ENCODE assay signal across 11 mouse cellular contexts in the genomic region with DNA sequence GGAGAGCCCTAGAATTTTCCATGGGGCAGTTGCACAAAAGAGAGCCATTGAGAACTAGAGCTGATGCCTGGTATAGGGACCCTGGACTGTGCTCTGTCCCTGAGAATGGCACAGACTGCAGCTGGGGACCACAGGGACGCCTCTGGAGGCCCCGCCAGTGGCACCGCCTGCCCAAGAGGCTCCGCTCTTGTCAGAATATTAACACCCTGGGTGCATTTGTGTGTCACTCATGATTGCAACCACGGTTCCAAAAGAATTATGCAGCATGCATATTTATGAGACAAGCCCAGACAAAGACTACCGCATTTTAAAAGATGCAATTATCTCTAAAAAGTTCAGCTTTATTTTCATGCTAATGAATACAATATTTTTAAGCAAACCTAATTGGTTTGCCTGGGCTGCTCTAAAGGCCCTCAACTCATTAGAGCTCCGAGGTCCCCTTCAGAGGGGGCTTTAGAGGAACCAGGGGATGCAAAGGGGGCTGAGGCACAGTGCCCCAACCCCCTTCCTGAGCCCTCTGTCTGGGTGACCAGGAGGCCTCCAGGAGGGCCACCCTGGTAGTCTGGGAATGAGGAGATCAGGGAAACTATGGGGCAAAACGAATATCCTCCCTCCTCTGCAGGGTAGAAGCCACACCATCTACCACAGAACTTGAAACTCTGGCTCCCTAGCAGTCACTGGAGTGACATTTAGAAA. TPM values are rescaled to one million over a fixed set of nuclear protein-coding genes. Genes with fewer than 3 reads are reported as not detected.
DNase-seq lines count a peak whose midpoint lies in the region; ATAC-seq and TF ChIP-seq lines count a peak whose summit lies in the region.
"Had no signal": no experiment of that assay in that cellular context is flagged by ENCODE, and none has a peak within 500 bp of the region (broad histone marks: within the 10 kb centered on the region; RNA-seq: fewer than 3 reads in every experiment).

No protein-coding gene starts in this region.

- peak overlapping the region; percentile 18; the same call in 1 of the 2 replicates for H3K4me2 ChIP-seq in forebrain, embryonic 13.5 days
- no peak overlapping the region for H3K4me2 ChIP-seq in limb, embryonic 12.5 days
- H3K4me2 ChIP-seq: lung, embryonic 15.5 days had no signal

- H3K27ac ChIP-seq in layer of hippocampus, adult 2 months: peak overlapping the region; percentile 24; the same call in 1 of the 2 replicates
- H3K27ac ChIP-seq in forebrain, embryonic 13.5 days: peak overlapping the region; percentile 94
- peak overlapping the region; percentile 79 for H3K27ac ChIP-seq in limb, embryonic 12.5 days
- H3K27ac ChIP-seq in olfactory bulb, adult 2 months (ENCODE audit: insufficient read depth, low read depth, low read length): peak overlapping the region; percentile 29; the same call in 1 of the 2 replicates
- H3K27ac ChIP-seq: lung, embryonic 15.5 days had no signal

- H3K27me3 ChIP-seq in forebrain, embryonic 13.5 days: no peaks in the 10 kb centered on the region
- peaks cover 12% of the 10 kb centered on the region; the same call in 1 of the 2 replicates for H3K27me3 ChIP-seq in limb, embryonic 12.5 days

- TF ChIP-seq CTCF in layer of hippocampus, adult 2 months (conservative IDR thresholded peaks at IDR 0.05): no peak
- no peak for TF ChIP-seq CTCF in olfactory bulb, adult 2 months (IDR thresholded peaks at IDR 0.05; ENCODE audit: insufficient read depth, low read depth, low read length)

- TF ChIP-seq POLR2A in olfactory bulb, adult 2 months (IDR thresholded peaks at IDR 0.05; ENCODE audit: insufficient read depth, low read depth, low read length): no peak

- ATAC-seq in forebrain, embryonic 13.5 days: peak; percentile 96
- no peak for ATAC-seq in limb, embryonic 12.5 days (ENCODE audit: insufficient number of reproducible peaks, insufficient read depth, low FRiP score, low TSS enrichment, low read depth)

- H3K4me3 ChIP-seq in layer of hippocampus, adult 2 months: no peak overlapping the region
- H3K4me3 ChIP-seq in forebrain, embryonic 13.5 days: no peak overlapping the region
- no peak overlapping the region for H3K4me3 ChIP-seq in limb, embryonic 12.5 days (replicated peaks)
- no peak overlapping the region for H3K4me3 ChIP-seq in olfactory bulb, adult 2 months (ENCODE audit: insufficient read depth, low read depth, low read length)
- H3K4me3 ChIP-seq: lung, embryonic 15.5 days; myocyte had no signal

- no peaks in the 10 kb centered on the region for H3K9me3 ChIP-seq in forebrain, embryonic 13.5 days (replicated peaks)
- no peaks in the 10 kb centered on the region for H3K9me3 ChIP-seq in limb, embryonic 12.5 days
- H3K9me3 ChIP-seq: lung, embryonic 15.5 days had no signal

- H3K9ac ChIP-seq in forebrain, embryonic 13.5 days: no peak overlapping the region; the same call in 1 of the 2 replicates
- H3K9ac ChIP-seq in limb, embryonic 12.5 days (replicated peaks): no peak overlapping the region; the same call in 1 of the 2 replicates
- H3K9ac ChIP-seq: lung, embryonic 15.5 days had no signal

- H3K36me3 ChIP-seq in forebrain, embryonic 13.5 days (ENCODE audit: poor library complexity, severe bottlenecking): no peaks in the 10 kb centered on the region
- H3K36me3 ChIP-seq in limb, embryonic 12.5 days: no peaks in the 10 kb centered on the region
- H3K36me3 ChIP-seq: lung, embryonic 15.5 days had no signal

- H3K4me1 ChIP-seq in forebrain, embryonic 13.5 days: peaks cover 62% of the 10 kb centered on the region
- H3K4me1 ChIP-seq in limb, embryonic 12.5 days (replicated peaks): peaks cover 53% of the 10 kb centered on the region
- peaks cover 31% of the 10 kb centered on the region for H3K4me1 ChIP-seq in olfactory bulb, adult 2 months (ENCODE audit: control insufficient read depth, insufficient read depth, low read length)

- WGBS in forebrain, embryonic 13.5 days: 5% methylated on average over 8 of the region's 8 CpGs
- 40% methylated on average over 8 of the region's 8 CpGs for WGBS in limb, embryonic 12.5 days
- 59% methylated on average over 8 of the region's 8 CpGs for WGBS in olfactory bulb, adult 2 months

- DNase-seq in layer of hippocampus, adult 2 months (ENCODE audit: low spot score in 2 of 2): peak in 1 of 2 experiments; percentile 28
- no peak for DNase-seq in layer of hippocampus, adult 11-12 months (ENCODE audit: low spot score)
- no peak for DNase-seq in kidney, adult 18-20 months
- DNase-seq in lung, postnatal 10 days: no peak
- no peak for DNase-seq in cerebellum, adult 8-10 months
- DNase-seq: thymus, adult 18-20 months had no signal

RNA-seq across cellular contexts. Expression of gene Rplp1, which starts 41.9 kb away (rescaled TPM):
- total RNA-seq in layer of hippocampus, adult 2 months (2021): 1,000 to 10,000 TPM; 1,620 to 1,656 TPM
- polyA plus RNA-seq in forebrain, embryonic 13.5 days (2015; fragmentation: Nextera tagmentation; extraction: Ambion mirVana): 981 and 1,035 TPM in 2 replicates
- polyA plus RNA-seq in limb, embryonic 12.5 days (2016; fragmentation: Nextera tagmentation; extraction: Ambion mirVana): 1,045 and 1,109 TPM in 2 replicates
- polyA plus RNA-seq in olfactory bulb, adult 2 months (2012; ENCODE audit: insufficient read depth, insufficient read length, low replicate concordance, missing spikeins): 1,116 TPM in 1 of 2 replicates, not detected in the other

Comparison
In these comparisons a context has a peak if more than half of its experiments do, and no peak if none do; other contexts are left out.
1. H3K27ac ChIP-seq: peak in every context shown above with its lines; median percentile 94 in forebrain, embryonic 13.5 days; 79 in limb, embryonic 12.5 days; 29 in olfactory bulb, adult 2 months; 24 in layer of hippocampus, adult 2 months.